27 mouse cellular contexts compared by ENCODE assay signal in genomic region chr14:12065001-12065400, GRCm38 (mm10).
"Had no signal": no experiment of that assay in that cellular context is flagged by ENCODE, and none has a peak within 500 bp of the region (broad histone marks: within the 10 kb centered on the region; RNA-seq: fewer than 3 reads in every experiment).

No protein-coding gene starts in this region.

- H3K27me3 ChIP-seq: embryonic facial prominence, embryonic 12.5 days; embryonic facial prominence, embryonic 13.5 days; embryonic facial prominence, embryonic 15.5 days; forebrain, embryonic 12.5 days; forebrain, embryonic 13.5 days; forebrain, embryonic 15.5 days had no signal

- H3K9me3 ChIP-seq: embryonic facial prominence, embryonic 10.5 days; embryonic facial prominence, embryonic 12.5 days; embryonic facial prominence, embryonic 13.5 days; embryonic facial prominence, embryonic 15.5 days; forebrain, embryonic 12.5 days; forebrain, embryonic 13.5 days; forebrain, embryonic 15.5 days had no signal

- H3K36me3 ChIP-seq: embryonic facial prominence, embryonic 12.5 days; embryonic facial prominence, embryonic 13.5 days; embryonic facial prominence, embryonic 15.5 days; forebrain, embryonic 10.5 days; forebrain, embryonic 12.5 days; forebrain, embryonic 15.5 days had no signal

- DNase-seq: cerebellum, adult 2 months; cerebellum, adult 8-10 months; cerebellum, adult 9-10 months; cerebellum, adult 9-11 months; cerebellum, postnatal 10 days; cerebellum, postnatal 14 days; cerebellum, postnatal 25 days; cerebellum, postnatal 36 days; embryo, embryonic 11 days; forebrain, postnatal 0 days; gastrocnemius, adult 2 months; gastrocnemius, postnatal 10 days; gastrocnemius, postnatal 14 days; gastrocnemius, postnatal 25 days; gastrocnemius, postnatal 36 days; heart, adult 18-20 months had no signal

- H3K4me1 ChIP-seq: embryonic facial prominence, embryonic 10.5 days; embryonic facial prominence, embryonic 12.5 days; embryonic facial prominence, embryonic 13.5 days; embryonic facial prominence, embryonic 15.5 days; forebrain, embryonic 10.5 days; forebrain, embryonic 12.5 days; forebrain, embryonic 13.5 days; forebrain, embryonic 15.5 days had no signal

- ATAC-seq: forebrain, embryonic 13.5 days; forebrain, embryonic 14.5 days; forebrain, embryonic 15.5 days; forebrain, embryonic 16.5 days; forebrain, postnatal 0 days had no signal

- H3K4me3 ChIP-seq: embryonic facial prominence, embryonic 10.5 days; embryonic facial prominence, embryonic 12.5 days; embryonic facial prominence, embryonic 13.5 days; embryonic facial prominence, embryonic 15.5 days; erythroblast, embryonic 14.5 days; forebrain, embryonic 10.5 days; forebrain, embryonic 12.5 days; forebrain, embryonic 13.5 days; forebrain, embryonic 15.5 days; gastrocnemius, adult 2 months had no signal

- H3K27ac ChIP-seq: embryonic facial prominence, embryonic 10.5 days; embryonic facial prominence, embryonic 12.5 days; embryonic facial prominence, embryonic 13.5 days; embryonic facial prominence, embryonic 15.5 days; forebrain, embryonic 10.5 days; forebrain, embryonic 12.5 days; forebrain, embryonic 13.5 days; forebrain, embryonic 15.5 days; gastrocnemius, adult 2 months had no signal

- H3K4me2 ChIP-seq: embryonic facial prominence, embryonic 12.5 days; embryonic facial prominence, embryonic 13.5 days; embryonic facial prominence, embryonic 15.5 days; forebrain, embryonic 12.5 days; forebrain, embryonic 13.5 days; forebrain, embryonic 15.5 days had no signal

- H3K9ac ChIP-seq: embryonic facial prominence, embryonic 12.5 days; embryonic facial prominence, embryonic 13.5 days; embryonic facial prominence, embryonic 15.5 days; forebrain, embryonic 12.5 days; forebrain, embryonic 13.5 days; forebrain, embryonic 15.5 days; forebrain, postnatal 0 days had no signal
